Mouse (Mus musculus) erythroblast, embryonic 14.5 days (primary cell): ENCODE data around the gene Kcnmb1.

ENCODE experiments used
- GATA1 ChIP-seq: IDR thresholded peaks from 2 replicates; pipeline ENCODE4 v1.6.1; 2012; ENCODE audit warnings: low read length, inconsistent platforms, mixed read lengths
- TAL1 ChIP-seq: IDR thresholded peaks from 3 replicates; pipeline ENCODE4 v1.6.1; 2012; ENCODE audit warnings: low read length, inconsistent platforms, mixed read lengths

DNA sequence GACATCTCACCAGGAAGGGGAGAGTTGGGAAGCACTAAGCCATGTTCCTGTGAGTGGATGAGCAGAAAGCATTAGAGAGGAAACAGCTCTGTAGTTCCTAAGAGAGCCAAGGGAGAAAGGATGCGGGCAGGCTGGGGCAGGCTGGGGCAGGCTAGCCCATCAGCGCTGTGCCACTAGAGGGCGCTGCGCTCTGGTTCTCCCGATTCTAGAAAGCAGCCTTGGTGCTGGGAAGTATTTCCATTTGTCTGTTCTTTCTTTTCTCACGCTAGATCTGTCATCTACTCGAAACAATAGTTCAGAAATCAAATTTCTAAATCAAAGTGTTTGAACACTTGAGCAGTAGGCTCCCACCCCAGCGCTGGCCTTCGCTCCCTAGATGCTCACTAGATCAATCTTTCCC is 28.5 kb upstream of the Kcnmb1 start:
- no peak for TF ChIP-seq TAL1
- TF ChIP-seq GATA1, result no peak
